Mouse (Mus musculus): Measurements from ENCODE around the gene Zfp524. TPM values are rescaled to one million over a fixed set of nuclear protein-coding genes. Genes with fewer than 3 reads are reported as not detected.

The Zfp524 gene
- polyA plus RNA-seq, 1 experiment from 2014 or later = 9.3 TPM

DNA sequence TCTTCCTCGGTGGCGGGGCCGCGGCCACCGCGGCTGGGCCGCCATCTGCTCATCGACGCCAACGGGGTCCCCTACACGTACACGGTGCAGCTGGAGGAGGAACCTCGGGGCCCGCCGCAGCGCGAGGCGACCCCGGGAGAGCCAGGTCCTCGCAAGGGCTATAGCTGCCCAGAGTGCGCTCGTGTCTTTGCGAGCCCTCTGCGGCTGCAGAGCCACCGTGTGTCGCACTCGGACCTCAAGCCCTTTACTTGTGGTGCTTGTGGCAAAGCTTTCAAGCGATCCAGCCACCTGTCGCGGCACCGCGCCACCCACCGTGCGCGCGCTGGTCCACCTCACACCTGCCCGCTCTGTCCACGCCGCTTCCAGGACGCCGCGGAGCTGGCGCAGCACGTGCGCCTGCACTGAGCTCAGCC lies 38.7 kb downstream of the Zfp524 start:
- H3K27me3 ChIP-seq = peaks cover 98% of the 10 kb centered on the region
- H3K4me2 ChIP-seq = peak overlapping the region; percentile 36
- peak overlapping the region; percentile 14; the same call in 1 of the 2 replicates for H3K4me3 ChIP-seq (replicated peaks)
- no peaks in the 10 kb centered on the region for H3K9me3 ChIP-seq (replicated peaks)
- WGBS (ENCODE audit: insufficient replicate concordance) = 5% methylated on average over 45 of the region's 45 CpGs
- no peak for ATAC-seq (ENCODE audit: insufficient read depth)
- H3K4me1 ChIP-seq (replicated peaks) = peaks cover 27% of the 10 kb centered on the region
- H3K27ac ChIP-seq (replicated peaks) = no peak overlapping the region
- H3K36me3 ChIP-seq (replicated peaks) = no peaks in the 10 kb centered on the region
- H3K9ac ChIP-seq = no peak overlapping the region

DNA sequence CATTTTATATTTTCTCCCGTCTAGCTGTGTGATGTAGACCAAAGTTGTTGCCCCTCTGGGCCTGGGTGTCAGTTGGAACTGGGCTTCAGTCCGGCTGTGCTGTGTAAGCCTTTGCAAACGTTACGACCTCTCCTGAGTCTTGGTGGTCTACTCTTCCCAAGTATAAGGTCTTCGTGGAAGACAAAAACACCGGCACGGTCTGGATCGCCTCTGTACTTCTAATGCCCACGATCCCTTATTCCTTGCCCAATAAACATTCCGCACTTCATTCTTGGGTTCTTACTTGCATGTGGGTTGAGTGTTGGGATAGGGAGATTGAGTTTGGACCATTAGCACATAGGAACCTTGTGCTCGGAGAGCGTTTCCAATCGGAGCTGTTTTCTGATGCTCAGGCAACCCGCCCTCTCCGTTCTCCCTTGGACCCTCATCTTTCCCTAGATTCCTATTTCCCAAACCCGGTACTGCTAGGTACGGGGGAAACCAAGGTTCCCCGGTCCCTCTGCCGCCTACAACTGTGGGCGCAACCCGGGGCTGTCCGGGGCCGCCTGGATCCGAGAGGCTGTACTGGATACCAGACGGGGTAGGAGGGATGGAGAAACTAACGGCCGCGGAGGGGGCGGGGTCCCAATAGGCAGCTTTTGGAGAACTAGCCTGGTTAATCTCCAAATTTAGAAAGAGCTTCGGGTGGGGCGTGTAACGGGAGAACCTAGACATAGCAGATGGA lies 39.4 kb downstream of the Zfp524 start:
- Histone ChIP-seq H3K27ac (replicated peaks) (no peak overlapping the region), H3K4me3 (replicated peaks) (peak overlapping the region; percentile 44), H3K4me1 (replicated peaks) (peaks cover 27% of the 10 kb centered on the region), H3K9ac (no peak overlapping the region), H3K36me3 (replicated peaks) (no peaks in the 10 kb centered on the region), H3K27me3 (peaks cover 100% of the 10 kb centered on the region), H3K4me2 (peak overlapping the region; percentile 47), H3K9me3 (replicated peaks) (no peaks in the 10 kb centered on the region)
- 9% methylated on average over 32 of the region's 32 CpGs for WGBS (ENCODE audit: insufficient replicate concordance)
- ATAC-seq (ENCODE audit: insufficient read depth) = no peak

DNA sequence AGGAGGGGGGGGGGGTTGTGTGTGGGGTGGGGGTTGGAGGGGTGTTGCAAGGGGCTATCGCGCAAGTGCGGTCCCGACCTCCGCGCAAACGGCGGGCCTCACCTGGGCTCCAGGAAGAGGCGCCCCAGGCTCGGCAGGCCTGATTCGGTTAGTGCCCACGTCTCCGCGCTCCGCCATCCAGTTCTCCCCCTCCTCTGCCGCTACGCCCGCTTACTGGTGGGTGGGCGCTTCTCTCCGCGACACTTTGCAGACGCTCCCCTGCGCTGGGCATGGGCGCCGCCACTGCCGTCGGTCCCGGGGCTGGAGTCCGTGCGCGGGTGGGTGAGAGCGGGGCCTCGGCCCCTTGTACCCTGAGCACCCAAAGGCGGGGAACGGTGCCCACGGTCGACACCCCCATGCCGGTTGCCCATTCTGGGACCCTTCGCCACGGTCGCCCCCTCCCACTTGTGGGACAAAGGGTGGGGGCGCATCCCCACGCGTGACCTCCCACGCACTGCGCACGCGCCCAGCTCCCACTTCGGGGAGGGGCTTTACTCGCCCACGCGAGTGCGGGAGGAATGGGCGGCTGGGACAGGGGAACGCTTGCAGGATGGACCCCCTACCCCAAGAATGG lies 42.5 kb downstream of the Zfp524 start:
- Histone ChIP-seq H3K4me3 (replicated peaks) (peak overlapping the region; percentile 16; the same call in 1 of the 2 replicates), H3K27me3 (peaks cover 80% of the 10 kb centered on the region), H3K9me3 (replicated peaks) (no peaks in the 10 kb centered on the region), H3K27ac (replicated peaks) (no peak overlapping the region), H3K9ac (no peak overlapping the region), H3K4me2 (peak overlapping the region; percentile 52), H3K36me3 (replicated peaks) (no peaks in the 10 kb centered on the region), H3K4me1 (replicated peaks) (peaks cover 33% of the 10 kb centered on the region)
- no peak for ATAC-seq (ENCODE audit: insufficient read depth)
- WGBS (ENCODE audit: insufficient replicate concordance) = 4% methylated on average over 55 of the region's 55 CpGs

DNA sequence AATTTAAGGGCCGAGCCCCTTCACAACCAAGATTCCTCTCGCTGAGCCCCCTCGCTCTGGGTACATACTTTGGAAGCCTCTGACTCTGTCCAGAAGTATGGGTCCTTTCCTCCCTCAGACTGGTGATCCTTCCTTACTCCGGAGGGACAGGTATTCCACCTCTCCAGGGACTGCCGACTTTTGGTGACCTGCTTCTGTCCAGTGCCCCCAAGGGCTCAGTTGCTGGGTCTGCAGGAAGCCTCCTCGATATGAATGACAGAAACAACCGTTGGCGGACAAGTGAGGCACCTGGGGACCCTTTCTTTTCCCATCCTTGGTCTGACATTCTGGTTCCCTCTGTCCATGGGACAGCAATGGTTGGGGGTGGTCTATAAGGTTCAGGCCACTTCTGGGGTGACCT lies 43.2 kb downstream of the Zfp524 start:
- Histone ChIP-seq H3K9ac (no peak overlapping the region), H3K4me3 (replicated peaks) (no peak overlapping the region), H3K4me1 (replicated peaks) (peaks cover 31% of the 10 kb centered on the region), H3K9me3 (replicated peaks) (no peaks in the 10 kb centered on the region), H3K27me3 (peaks cover 73% of the 10 kb centered on the region), H3K36me3 (replicated peaks) (no peaks in the 10 kb centered on the region), H3K4me2 (no peak overlapping the region), H3K27ac (replicated peaks) (no peak overlapping the region)
- 32% methylated on average over 8 of the region's 8 CpGs for WGBS (ENCODE audit: insufficient replicate concordance)
- no peak for ATAC-seq (ENCODE audit: insufficient read depth)

DNA sequence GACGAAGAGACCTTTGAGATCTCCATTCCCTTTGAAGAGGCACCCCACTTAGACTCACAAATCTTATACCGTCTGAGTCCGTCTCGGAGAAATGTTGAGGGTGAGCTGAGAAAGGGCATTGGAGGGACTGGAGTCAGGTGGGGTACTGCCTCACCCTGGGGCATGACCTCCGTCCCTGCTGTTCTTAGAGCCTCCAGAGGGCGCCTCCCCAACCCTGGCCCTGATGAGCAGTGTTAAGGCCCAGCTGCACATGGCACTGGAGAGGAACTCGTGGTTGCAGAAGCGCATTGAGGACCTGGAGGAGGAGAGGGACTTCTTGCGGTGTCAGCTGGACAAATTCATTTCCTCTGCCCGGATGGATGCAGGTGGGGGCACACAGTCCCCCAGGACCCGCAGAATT lies 43.6 kb downstream of the Zfp524 start:
- H3K4me3 ChIP-seq (replicated peaks) = no peak overlapping the region
- H3K4me2 ChIP-seq = no peak overlapping the region
- H3K9me3 ChIP-seq (replicated peaks) = no peaks in the 10 kb centered on the region
- no peak overlapping the region for H3K9ac ChIP-seq
- no peak overlapping the region for H3K27ac ChIP-seq (replicated peaks)
- 27% methylated on average over 11 of the region's 11 CpGs for WGBS (ENCODE audit: insufficient replicate concordance)
- H3K4me1 ChIP-seq (replicated peaks) = peaks cover 27% of the 10 kb centered on the region
- H3K36me3 ChIP-seq (replicated peaks) = no peaks in the 10 kb centered on the region
- ATAC-seq (ENCODE audit: insufficient read depth) = no peak
- H3K27me3 ChIP-seq = peaks cover 69% of the 10 kb centered on the region

DNA sequence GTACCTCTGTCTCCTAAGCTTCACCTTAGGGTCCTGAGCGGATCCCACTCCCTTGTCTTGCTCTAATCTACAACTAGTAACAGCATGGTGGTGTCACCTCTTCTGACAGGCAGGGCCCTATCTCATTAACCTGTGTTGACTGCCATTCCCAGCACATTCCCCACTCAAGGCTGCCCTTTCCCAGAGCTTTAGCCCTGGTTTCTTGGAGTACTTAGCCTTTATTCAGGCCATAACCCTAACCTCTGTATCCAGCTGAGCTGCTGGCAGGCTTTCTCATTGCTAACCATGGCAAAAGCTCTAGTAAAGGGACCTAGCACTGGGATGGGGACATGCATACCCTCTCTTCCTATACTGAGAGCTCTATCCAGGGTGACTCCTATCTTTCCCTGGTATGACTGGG lies 44.4 kb downstream of the Zfp524 start:
- no peak overlapping the region for H3K27ac ChIP-seq (replicated peaks)
- 67% methylated on average over 1 of the region's 1 CpGs for WGBS (ENCODE audit: insufficient replicate concordance)
- no peak overlapping the region for H3K4me2 ChIP-seq
- H3K9me3 ChIP-seq (replicated peaks) = no peaks in the 10 kb centered on the region
- ATAC-seq (ENCODE audit: insufficient read depth) = no peak
- peaks cover 61% of the 10 kb centered on the region for H3K27me3 ChIP-seq
- no peak overlapping the region for H3K9ac ChIP-seq
- peaks cover 30% of the 10 kb centered on the region for H3K4me1 ChIP-seq (replicated peaks)
- no peaks in the 10 kb centered on the region for H3K36me3 ChIP-seq (replicated peaks)
- H3K4me3 ChIP-seq (replicated peaks) = no peak overlapping the region

DNA sequence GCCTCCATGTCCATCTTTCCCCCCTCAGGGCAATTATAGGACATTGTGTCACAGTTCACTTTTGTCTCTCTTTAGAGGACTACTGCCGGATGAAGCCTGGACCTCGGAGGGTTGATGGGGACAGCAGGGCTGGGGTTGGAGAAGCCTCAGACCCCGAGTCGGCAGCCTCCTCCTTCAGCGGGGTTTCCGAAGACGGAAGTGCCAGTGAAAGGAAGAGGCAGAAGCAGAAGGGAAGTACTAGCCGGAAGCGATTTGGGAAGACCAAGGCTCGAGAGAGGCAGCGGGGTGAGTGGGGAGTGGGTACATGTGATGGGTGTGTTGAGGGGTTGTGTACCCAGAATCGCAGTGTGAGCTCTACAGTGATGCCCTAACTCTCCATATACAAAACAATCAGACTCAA lies 45.2 kb downstream of the Zfp524 start:
- Histone ChIP-seq H3K4me2 (no peak overlapping the region), H3K4me3 (replicated peaks) (no peak overlapping the region), H3K9me3 (replicated peaks) (no peaks in the 10 kb centered on the region), H3K36me3 (replicated peaks) (no peaks in the 10 kb centered on the region), H3K27ac (replicated peaks) (no peak overlapping the region), H3K9ac (no peak overlapping the region), H3K27me3 (peaks cover 53% of the 10 kb centered on the region), H3K4me1 (replicated peaks) (peaks cover 38% of the 10 kb centered on the region)
- 83% methylated on average over 12 of the region's 12 CpGs for WGBS (ENCODE audit: insufficient replicate concordance)
- ATAC-seq (ENCODE audit: insufficient read depth) = no peak

DNA sequence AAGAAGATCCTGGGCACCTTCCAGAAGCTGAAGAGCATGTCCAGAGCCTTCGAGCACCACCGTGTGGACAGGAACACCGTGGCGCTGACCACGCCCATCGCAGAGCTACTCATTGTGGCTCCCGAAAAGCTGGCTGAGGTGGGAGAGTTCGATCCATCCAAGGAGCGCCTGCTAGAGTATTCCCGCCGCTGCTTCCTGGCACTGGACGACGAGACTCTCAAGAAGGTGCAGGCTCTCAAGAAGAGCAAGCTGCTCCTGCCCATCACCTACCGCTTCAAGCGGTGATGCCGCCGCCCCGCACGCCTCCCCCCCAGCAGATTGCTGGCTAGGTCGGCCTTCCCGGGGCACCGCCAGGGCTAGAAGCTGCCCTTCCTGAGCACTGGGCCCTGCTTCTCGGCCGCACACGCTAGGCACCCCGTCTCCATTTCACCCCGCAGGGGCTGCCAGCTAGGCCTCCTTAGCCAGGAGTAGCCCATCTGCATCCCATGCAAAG lies 46.1 kb downstream of the Zfp524 start:
- Histone ChIP-seq H3K27ac (replicated peaks) (peak overlapping the region; percentile 99), H3K9me3 (replicated peaks) (no peaks in the 10 kb centered on the region), H3K4me2 (peak overlapping the region; percentile 98), H3K9ac (peak overlapping the region; percentile 93), H3K4me3 (replicated peaks) (peak overlapping the region; percentile 83), H3K36me3 (replicated peaks) (peaks cover 2% of the 10 kb centered on the region; the same call in 1 of the 2 replicates), H3K27me3 (peaks cover 44% of the 10 kb centered on the region), H3K4me1 (replicated peaks) (peaks cover 44% of the 10 kb centered on the region)
- 2% methylated on average over 27 of the region's 27 CpGs for WGBS (ENCODE audit: insufficient replicate concordance)
- ATAC-seq (ENCODE audit: insufficient read depth) = no peak

DNA sequence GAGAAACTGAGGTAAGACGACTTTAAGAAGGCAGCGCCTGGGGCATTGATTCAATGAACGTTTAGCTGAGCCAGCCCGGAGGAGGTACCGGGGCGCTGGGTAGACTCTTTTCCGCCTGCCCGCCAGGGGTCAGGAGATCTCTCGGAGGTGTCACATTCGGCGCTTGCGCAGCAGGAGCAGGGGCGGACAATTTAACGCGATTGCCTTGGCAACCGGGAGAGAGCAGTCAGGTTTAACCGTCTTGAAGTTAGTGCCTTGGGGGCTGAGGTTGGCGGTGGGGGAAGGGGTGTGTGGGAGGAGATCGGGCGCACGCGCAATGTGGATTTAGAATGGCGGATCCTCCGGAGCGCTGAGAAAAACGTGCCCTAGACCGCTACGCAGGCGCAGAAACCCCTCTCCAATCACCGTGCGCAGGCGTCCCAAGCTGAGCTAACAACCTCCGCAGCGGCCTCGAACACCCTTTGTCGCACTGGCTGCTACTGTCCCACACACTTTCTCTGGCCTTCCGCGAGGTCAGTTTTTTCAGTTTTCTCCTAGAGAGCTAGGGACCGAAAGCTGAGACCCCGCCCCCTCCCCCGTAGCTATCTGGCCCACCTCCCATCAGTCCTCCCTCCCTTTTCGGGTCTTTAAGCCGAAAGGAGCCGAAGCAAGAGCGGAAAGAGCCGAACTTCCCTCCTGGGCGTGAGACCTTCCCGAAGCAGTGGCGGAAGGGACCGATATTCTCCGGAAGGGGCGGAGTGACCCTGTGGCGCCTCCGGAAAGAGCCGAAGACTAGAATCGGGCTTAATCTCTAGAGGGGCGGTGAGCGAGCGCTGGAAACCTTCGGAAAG lies 46.9 kb downstream of the Zfp524 start:
- Histone ChIP-seq H3K27ac (replicated peaks) (peak overlapping the region; percentile 99), H3K9me3 (replicated peaks) (no peaks in the 10 kb centered on the region), H3K9ac (peak overlapping the region; percentile 93), H3K4me3 (replicated peaks) (peak overlapping the region; percentile 83), H3K27me3 (peaks cover 36% of the 10 kb centered on the region), H3K4me2 (peak overlapping the region; percentile 98), H3K4me1 (replicated peaks) (peaks cover 53% of the 10 kb centered on the region), H3K36me3 (replicated peaks) (peaks cover 11% of the 10 kb centered on the region)
- WGBS (ENCODE audit: insufficient replicate concordance) = under 1% methylated on average over 60 of the region's 60 CpGs
- peak; percentile 87 for ATAC-seq (ENCODE audit: insufficient read depth)

DNA sequence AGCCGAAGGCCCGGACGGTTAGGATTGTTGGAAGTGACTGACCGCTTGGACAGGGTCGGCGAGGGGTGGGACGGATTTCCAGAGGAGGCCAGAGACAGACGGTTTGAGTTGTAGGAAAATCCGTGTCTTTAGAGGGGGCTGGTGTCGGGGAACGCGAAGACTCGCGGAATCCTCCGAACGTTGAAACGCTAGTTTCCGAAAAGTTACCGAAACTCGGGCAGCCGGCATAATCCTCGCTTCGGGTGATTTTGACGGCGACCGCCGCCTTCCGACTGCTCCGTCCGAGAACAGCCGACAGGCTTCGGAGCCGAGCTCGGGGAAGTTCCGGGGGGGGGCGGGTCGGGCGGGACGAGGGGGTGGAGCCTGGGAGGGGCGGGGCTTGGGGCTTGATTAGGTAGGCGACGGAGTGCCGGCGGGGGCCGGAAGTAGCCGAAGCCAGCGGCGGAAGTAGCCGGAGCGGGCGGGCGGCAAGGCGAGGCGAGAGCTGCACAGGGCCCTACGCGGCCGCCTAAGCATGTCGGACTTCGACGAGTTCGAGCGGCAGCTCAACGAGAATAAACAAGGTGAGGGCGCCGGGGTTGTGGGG lies 47.7 kb downstream of the Zfp524 start, which contains the start of gene U2af2:
U2af2 (plus strand) TSS at position 370 of the 586 bp plus-strand sequence.
- peak; percentile 75 for ATAC-seq (ENCODE audit: insufficient read depth)
- Histone ChIP-seq H3K4me2 (peak within 1 kb of the TSS; percentile 98), H3K4me3 (replicated peaks) (peak within 1 kb of the TSS; percentile 83), H3K9me3 (replicated peaks) (no peaks in the 10 kb centered on the region), H3K9ac (peak within 1 kb of the TSS; percentile 93), H3K27me3 (peaks cover 29% of the 10 kb centered on the region), H3K27ac (replicated peaks) (peak within 1 kb of the TSS; percentile 99), H3K36me3 (replicated peaks) (peaks cover 18% of the 10 kb centered on the region), H3K4me1 (replicated peaks) (peaks cover 56% of the 10 kb centered on the region)
- under 1% methylated on average over 65 of the region's 65 CpGs for WGBS (ENCODE audit: insufficient replicate concordance)
